Mouse (Mus musculus): ENCODE measurements around the gene Osbpl10.
A peak's percentile ranks its signal among the peaks of the same experiment; 100 is the strongest.

Osbpl10 gene

DNA sequence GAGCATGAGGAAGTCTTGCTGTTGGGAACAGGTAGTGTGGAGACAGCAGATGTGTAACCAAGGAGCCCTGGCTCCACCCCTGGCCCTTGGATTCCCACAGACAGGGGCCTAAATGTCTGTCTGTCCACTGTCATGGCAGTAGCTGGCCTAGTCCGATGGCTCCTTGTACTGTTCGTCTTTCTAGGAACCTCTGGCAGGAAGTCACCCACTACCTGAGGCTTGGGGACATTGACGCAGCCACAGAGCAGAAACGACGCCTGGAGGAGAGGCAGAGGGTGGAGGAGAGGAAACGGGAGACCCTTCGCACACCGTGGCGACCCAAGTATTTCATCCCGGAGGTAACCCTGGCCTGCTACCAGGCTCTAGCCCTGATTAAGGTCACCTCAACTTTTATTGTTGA lies 251.3 kb downstream of the Osbpl10 start:
- no peak for DNase-seq

DNA sequence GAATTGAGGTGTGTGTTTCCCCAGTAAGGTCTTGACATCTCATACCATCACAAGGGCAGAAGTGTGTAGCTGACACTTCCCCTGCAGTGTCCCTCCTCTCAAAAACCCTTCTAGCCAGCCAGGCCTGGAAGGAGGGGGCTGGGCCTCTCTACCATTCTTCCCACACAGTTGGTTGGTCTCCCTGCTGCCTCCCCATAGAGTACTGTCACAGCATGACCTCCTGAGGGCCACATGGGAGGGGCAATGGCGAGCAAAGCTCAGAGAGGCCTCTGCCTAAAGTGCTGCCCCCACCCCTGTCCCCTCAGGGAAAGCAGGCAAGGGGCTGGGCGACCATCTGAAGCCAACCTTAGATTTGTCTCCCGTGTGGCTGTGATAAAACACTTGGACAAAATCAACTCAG lies 251.8 kb downstream of the Osbpl10 start:
- no peak for DNase-seq

DNA sequence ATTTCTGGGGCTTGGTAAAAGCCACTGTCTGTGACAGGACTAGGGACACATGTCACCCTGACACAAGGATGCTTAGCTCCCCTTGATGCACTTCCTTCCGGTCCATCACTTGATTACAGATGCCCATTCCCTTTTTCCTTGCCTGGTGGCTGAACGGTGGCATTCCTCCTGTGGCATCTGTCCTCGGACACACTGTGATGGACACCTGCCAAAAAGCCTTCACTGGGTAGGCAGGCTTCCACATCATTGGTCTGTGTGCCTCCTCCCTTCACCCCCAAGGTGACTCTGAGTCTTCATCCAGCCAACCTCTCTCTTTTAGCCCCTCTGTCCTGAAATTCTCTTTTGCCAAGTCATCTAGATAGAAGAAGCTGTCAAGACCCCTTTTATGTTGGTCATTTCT lies 253.1 kb downstream of the Osbpl10 start:
- DNase-seq, result no peak

DNA sequence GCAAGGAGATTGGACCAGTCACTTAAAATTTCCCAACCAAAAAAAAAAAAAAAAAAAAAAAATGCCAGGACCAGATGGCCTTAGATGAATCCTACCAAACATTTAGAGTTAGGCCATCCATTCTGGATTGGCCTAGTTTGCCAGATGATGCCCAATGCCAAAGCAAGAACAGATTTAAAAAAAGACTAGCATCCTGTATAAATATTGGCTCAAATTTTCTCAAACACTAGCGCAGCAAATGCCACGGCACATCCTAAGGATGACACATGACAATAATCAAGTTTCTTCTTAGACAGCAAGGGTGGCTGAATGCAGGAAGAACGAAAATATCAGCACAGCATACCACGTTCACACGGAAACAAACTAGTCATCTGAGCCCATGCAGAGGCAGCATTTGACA lies 255.4 kb downstream of the Osbpl10 start:
- DNase-seq, result no peak

DNA sequence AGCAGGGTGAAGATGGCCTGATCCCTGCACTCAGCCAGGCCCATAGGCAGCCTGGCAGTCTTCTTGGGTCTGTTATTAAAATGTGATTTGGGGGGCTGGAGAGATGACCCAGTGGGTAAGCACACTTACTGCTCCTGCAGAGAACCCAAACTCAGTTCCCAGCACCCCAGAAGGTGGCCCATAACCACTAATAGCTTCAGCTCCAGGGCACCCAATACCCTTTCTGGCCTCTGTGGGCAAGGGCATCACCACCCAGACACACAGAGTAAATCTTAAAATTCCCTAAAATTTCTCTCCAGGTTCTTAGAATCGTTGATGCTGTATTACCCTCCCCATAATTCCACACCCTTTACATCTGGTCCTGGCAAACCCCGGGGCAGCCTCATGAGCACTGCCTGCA lies 256.2 kb downstream of the Osbpl10 start:
- DNase-seq, result no peak

DNA sequence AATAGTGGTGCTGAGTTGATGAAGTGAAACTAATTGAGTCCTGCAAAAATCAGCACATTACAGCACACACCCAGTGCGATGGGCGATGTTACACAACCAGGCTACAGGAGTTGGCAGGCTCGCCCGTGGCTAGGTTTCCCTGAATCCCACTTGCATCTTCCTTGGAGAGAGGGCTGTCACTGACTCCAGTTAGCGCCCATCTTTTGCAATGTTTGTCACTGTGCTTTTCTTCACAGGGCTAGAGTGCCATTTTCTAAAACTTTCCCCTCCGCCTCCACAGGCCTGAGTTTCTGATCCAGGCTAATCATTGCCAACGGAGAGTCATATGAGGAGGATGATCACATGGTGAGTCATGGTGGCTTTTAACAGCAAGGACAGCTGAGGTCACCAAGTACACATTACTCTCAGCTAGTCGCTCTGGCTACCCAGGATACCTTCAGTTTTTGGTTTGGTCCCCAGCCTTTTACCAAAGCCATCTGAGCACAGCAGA lies 258.0 kb downstream of the Osbpl10 start:
- DNase-seq, result no peak

DNA sequence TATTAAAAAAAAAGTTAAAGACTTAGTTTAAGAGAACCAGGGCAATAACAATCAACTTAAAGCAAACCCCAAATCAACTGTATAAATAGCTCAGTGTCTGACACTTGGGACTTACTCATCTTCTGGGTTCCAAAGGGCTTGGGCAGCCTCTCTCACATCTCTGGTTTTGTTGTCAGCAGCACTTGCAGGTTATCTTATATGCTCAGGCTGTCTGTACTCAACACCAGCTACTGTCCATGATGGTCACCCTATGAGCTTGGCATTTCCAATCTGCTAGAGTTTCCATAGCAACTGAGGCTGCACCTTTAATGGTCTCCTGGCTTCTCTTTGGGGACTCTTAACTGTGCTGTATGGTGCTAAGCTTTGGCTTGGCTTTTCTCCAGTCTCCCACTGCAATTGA lies 259.6 kb downstream of the Osbpl10 start:
- no peak for DNase-seq

DNA sequence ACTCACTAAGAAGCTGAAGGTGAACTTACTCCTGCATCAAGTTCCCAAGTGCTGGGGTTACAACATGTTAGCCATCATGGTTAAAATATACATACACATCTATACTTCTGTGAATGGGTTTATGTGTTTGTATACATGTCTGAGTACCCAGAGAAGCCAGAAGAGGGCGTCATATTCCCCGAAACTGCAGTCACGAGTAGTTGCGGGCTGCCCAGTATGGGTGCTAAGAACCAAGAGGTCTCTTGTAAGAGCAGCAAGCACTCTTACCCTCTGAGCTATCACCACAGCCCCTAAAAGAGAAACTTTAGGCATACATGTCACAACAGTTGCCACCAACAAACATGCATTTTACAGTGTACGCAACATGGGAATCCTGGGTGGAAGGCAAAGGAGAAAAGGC lies 261.5 kb downstream of the Osbpl10 start:
- DNase-seq, result no peak

DNA sequence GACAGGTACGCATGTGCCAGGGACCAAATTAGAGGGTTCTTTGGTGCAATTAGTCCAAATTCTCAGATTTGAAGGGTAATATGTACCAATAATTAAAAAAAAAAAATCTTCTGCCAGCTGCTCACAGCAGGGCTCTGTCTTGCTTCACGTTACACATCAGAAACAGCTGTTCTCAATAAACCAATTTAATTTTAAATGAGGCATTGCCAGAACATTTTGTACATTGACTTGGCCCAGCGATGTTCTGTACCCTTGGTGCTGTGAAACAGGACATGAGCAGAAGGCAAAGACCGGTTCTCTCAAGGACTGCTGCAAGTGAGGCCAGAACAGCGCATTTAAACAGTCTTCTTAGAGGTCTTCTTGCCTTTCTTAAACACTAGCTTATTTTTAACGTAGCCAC lies 265.3 kb downstream of the Osbpl10 start:
- no peak for DNase-seq

DNA sequence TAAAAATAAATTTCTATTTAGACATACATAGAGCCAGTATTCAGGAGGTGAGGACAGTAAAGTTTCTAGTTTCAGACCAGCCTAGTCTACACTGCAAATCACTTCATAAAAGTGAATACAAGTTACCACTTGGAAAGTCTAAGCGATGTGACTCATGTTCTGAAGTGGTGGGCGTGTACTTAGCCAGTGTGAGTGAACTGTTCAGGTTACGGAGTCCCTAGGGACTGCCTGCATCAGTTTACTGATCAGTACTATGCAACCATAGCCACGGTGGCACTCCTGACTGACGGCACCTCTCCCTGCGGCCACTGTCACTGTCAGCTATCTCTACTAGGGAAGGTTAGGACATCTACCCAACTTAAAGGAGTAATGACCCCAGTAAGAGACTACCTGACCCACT lies 266.7 kb downstream of the Osbpl10 start:
- no peak for DNase-seq

DNA sequence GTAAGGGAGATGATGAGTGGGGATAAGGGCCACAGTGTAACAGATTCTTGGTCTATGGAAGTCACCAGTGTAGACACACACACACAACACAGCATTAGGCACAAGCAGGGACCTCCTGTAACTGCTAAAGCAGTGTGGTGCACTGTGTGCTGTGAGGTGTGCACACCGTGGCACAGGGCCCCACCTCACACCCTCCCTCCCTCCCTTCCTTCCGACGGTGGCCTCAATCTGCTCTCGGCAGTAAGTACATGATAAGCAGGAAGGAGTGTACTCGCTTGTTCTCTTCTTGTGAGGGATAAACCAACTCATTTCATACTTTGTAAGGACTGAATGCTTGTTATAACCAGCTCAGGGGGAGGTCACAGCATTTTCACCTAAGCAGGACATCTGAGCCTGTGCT lies 270.8 kb downstream of the Osbpl10 start:
- DNase-seq, result no peak

DNA sequence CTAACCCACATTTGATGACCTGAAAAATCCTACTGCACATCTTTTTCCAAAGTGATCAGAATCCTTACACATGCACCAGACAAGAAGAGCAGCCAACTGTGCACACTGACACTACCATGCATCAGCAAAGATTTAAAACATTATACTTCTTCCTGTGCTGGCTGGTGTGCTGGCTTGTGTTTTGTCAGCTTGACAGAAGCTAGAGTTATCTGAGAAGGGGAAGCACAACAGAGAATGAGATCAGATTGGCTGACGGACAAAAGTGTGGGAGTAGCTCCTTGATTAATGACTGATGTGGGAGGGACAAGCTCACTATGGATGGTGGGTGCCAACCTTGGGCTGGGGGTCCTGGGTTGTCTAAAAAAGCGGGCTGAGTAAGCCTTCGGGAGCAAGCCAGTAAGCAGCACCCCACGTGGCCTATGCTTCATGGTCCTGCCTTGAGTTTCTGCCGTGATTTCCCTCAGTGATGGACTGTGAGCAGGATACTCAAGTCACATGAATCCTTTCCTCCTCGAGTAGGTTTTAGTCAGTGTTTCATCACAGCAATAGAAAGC lies 279.4 kb downstream of the Osbpl10 start:
- DNase-seq, result no peak

DNA sequence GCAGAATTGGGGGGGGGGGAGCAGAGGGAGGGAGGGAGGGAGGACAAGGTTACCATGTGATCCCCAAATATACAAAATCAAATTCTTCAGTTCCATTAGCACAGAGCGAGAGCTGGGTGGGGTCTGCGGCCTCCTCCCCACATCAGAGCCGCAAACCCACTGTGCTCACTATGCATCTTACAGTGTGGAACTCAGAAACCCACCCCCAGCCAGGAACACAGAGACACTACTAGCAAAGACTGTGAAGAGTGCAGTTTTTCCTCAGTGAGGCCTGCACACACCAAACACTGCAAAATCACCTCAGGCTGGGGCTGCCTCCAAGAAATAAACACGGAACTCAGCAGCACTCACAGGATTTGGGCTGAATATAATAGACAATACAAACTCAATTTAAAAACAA lies 281.5 kb downstream of the Osbpl10 start:
- DNase-seq, result no peak

DNA sequence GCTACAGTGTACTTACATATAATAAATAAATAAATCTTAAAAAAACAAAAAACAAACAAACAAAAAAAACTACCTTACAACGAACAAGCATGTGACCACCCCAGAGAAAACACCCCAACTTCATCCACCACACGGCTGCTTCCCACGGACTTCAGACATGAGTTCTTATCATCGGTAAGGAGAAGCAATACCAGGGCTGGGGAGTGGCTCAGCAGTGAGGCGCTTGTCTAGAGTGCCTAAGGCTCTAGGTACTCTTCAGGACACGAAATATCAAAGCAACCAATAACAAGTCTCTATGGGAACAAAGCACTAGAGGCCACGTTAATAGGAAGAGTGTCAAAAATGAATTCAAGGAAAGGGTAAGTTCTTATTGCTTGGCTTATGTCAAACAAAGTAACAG lies 282.1 kb downstream of the Osbpl10 start:
- no peak for DNase-seq

DNA sequence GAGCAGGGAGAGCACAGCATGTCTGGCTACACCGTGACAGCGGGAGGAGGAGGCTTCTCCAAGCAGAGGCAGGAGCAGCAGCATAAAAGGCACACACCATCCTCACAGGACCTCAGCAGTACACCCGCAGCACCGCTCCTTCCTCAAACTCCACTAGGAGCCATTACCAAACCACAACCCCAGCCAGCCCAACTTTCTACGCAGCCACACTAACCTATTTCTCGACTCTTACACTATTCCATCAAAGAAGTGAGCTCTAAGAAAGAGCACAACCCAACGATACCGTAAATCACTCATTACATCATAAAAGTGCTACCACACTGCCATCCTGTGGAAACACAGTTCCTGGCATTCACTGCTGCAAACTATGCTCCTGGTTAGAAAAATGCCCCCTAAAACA lies 283.1 kb downstream of the Osbpl10 start:
- DNase-seq, result no peak

DNA sequence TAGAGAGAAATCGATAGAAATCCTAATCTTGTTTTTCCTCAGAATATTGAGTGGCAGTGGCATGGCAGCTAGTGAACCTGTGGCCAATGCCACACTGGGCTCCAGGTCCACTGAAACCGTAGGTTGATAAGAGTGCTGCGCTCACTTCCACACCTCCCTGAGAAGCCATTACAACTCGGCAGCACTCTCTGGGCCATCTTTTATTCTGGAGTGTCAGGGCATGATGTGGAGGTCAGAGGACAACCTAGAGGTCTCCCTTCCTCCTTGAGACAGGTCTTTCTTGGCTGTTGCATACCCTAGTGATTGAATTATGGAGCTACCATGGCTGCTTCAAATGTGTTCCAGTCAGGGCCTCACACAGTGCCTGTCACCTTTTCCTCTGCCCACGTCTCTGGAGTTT lies 283.5 kb downstream of the Osbpl10 start:
- DNase-seq, result no peak

DNA sequence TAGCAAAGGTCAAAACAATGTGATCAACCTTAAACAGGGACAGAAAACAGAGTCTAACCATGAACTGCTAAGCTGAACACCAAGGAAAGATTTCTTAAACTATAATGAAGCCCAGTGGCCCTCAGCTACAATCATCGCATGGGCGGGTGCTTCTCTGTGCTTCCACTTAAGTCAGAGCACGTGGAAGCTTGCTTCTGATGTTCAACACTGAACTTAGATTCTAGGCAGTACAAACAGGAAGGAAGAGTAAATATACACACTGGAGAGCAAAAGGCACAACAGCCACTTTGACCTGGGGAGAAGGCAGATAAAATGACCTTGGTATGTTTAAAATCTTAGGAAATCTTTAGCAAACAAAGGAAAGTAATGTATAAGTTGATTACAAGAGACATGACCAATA lies 293.2 kb downstream of the Osbpl10 start:
- no peak for DNase-seq

DNA sequence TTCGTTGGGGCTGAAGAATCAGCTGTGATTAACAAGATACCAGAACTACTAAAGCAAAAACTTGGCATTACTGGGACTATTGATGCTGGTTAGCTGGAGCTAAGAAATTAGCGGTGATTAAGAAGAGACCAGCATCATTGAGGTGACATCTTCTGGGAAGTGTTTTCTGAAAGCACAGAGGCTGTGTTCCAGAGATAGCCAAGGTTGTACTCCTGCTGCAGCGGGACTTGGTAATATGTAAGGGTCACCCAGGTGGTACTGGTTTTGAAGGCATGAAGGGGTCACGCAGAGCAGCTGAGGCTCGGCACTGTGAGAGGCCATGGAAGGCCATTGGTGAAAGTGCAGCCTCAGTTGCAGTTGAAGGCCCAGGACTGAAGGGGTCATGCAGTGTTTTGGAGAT lies 294.1 kb downstream of the Osbpl10 start:
- peak; percentile 15 to 24 for DNase-seq

DNA sequence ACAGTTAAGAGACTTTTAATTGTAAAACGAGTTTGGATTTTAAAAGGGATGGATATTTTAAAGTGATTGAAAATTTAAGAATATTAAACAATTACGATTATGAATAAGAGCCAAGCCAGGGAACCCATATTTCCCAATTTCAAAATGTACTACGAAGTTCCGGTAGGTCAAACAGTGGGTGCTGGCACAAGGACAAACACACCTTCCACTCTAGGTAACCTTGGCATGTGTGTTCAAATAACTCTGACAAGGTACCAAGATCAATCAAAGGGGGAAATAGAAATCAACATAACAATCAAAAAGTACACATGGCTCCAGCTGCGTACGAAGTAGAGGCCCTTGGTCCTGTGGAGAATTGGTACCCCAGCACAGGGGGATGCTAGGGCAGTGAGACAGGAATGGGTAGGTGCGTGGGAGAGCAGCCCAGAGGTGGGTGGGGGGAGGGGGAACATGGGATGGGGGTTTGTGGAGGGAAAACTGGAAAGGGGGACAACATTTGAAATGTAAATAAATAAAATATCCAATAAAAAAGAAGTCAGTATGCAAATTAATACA lies 294.8 kb downstream of the Osbpl10 start:
- DNase-seq, result no peak

DNA sequence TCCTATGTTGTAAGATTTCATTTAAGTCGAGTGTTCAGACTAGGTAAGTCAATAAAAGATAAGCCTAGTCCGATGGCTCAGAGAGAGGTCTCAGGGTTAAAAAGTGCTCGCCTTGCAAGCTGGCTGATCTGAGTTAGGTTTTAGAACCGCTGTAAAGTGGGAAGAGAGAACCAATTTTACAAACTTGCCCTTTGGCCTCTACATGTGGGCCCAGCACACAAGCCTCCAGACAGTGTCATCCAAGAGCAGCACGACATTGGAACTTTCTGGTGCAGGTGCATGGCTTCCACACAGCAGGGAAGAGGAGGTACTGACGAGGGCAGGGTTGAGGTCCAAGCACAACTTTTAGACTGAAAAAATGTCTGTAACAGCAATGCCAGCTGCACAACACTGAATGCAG lies 296.4 kb downstream of the Osbpl10 start:
- no peak for DNase-seq

DNA sequence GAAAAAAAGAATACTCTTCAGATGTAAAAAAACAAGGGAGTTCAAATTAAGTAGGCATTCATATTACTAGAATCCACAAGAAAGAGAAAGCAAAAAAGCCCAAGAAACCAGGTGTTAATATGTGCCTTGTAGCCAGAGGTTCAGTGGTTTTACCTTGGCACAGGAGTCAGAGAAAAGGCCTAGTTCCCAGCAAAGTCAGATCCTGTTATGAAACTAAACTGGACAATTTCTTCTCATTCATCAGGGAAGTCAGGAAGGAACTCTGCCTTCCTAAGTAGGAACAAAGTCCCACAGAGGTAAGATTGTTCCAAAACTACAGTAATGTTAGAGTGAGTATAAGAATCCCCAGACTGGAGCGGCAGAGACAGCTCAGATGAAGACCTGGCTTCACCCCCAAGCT lies 300.3 kb downstream of the Osbpl10 start:
- no peak for DNase-seq
